Mouse (Mus musculus) liver, embryonic 15.5 days (tissue): ENCODE measurements around the gene Gm6588. TPM values are rescaled to one million over a fixed set of nuclear protein-coding genes. Genes with fewer than 3 reads are reported as not detected.
"Not testable (repeated sequence)": the region's sequence is repeated elsewhere in the genome, so short reads cannot be mapped to it uniquely, and the experiment has no call there.

ENCODE experiments used
- ATAC-seq: fragments of 200-750 bp; cut with Nextera tagmentation; 2 replicates; pipeline ENCODE4 v1.8.0; 2017; ENCODE audit warnings: moderate number of reproducible peaks, mild to moderate bottlenecking, moderate library complexity; ENCODE audit not compliant: insufficient read depth
- H3K27ac ChIP-seq: fragments of 300-500 bp; sonication (generic); replicated peaks from 2 replicates; pipeline ENCODE4 v1.5.1; 2015; ENCODE audit warnings: mild to moderate bottlenecking, inconsistent platforms
- H3K27me3 ChIP-seq: fragments of 300-500 bp; sonication (generic); 2 replicates; pipeline ENCODE4 v1.6.1; 2015; ENCODE audit warnings: mild to moderate bottlenecking, inconsistent platforms
- H3K36me3 ChIP-seq: fragments of 300-500 bp; sonication (generic); replicated peaks from 2 replicates; pipeline ENCODE4 v1.6.1; 2015; ENCODE audit warnings: moderate library complexity, mild to moderate bottlenecking, inconsistent platforms
- H3K4me1 ChIP-seq: fragments of 300-500 bp; sonication (generic); replicated peaks from 2 replicates; pipeline ENCODE4 v1.6.1; 2015; ENCODE audit warnings: inconsistent platforms
- H3K4me2 ChIP-seq: fragments of 300-500 bp; sonication (generic); 2 replicates; pipeline ENCODE4 v1.6.1; 2015; ENCODE audit warnings: moderate library complexity, mild to moderate bottlenecking, inconsistent platforms
- H3K4me3 ChIP-seq: fragments of 300-500 bp; sonication (generic); replicated peaks from 2 replicates; pipeline ENCODE4 v1.5.1; 2015; ENCODE audit warnings: mild to moderate bottlenecking, inconsistent platforms
- H3K9ac ChIP-seq: fragments of 300-500 bp; sonication (generic); 2 replicates; pipeline ENCODE4 v1.6.1; 2015; ENCODE audit warnings: moderate library complexity, mild to moderate bottlenecking, inconsistent platforms
- H3K9me3 ChIP-seq: fragments of 300-500 bp; sonication (generic); replicated peaks from 2 replicates; pipeline ENCODE4 v1.6.1; 2016; ENCODE audit warnings: inconsistent platforms
- WGBS: fragments of 180-500 bp; shearing (Covaris S2); methylation state at CpG from one replicate; pipeline ENCODE4 v1.1.7; 2015; ENCODE audit warnings: mixed read lengths; ENCODE audit not compliant: insufficient replicate concordance; 5-methylcytosine and 5-hydroxymethylcytosine counted together
- polyA plus RNA-seq: library from polyadenylated mRNA; unstranded; fragments of >200 nt; fragmentation: Nextera tagmentation; extraction: Ambion mirVana; gene quantifications from 2 replicates; pipeline ENCODE4 v1.2.1, GENCODE M21; 2015

The Gm6588 gene
- polyA plus RNA-seq: not detected in 2 replicates

- WGBS: 52% methylated on average over 18 of the region's 18 CpGs
- Histone ChIP-seq H3K27ac (no peak within 1 kb of the TSS), H3K4me2 (no peak within 1 kb of the TSS), H3K9me3 (no peaks in the 10 kb centered on the region), H3K27me3 (peaks cover 10% of the 10 kb centered on the region; the same call in 1 of the 2 replicates), H3K9ac (no peak within 1 kb of the TSS), H3K4me1 (no peaks in the 10 kb centered on the region), H3K4me3 (no peak within 1 kb of the TSS), H3K36me3 (no peaks in the 10 kb centered on the region)
- no peak for ATAC-seq
Measured at GRCm38 (mm10) chr5:112448747-112449440, at the start of gene Gm6588. Gene Gm6588, plus strand, starts transcription at chr5:112449426.

GRCm38 (mm10) chr5:112402437-112402836 lies 46.8 kb upstream of the Gm6588 start:
- ATAC-seq: no peak
- Histone ChIP-seq H3K4me2 (no peak overlapping the region), H3K9me3 (no peaks in the 10 kb centered on the region), H3K9ac (no peak overlapping the region), H3K27ac (no peak overlapping the region), H3K27me3 (peaks cover 8% of the 10 kb centered on the region; the same call in 1 of the 2 replicates), H3K4me1 (no peaks in the 10 kb centered on the region), H3K36me3 (no peaks in the 10 kb centered on the region), H3K4me3 (no peak overlapping the region)
- 44% methylated on average over 3 of the region's 3 CpGs for WGBS

GRCm38 (mm10) chr5:112406017-112406416 lies 43.2 kb upstream of the Gm6588 start:
- Histone ChIP-seq H3K36me3 (no peaks in the 10 kb centered on the region), H3K4me1 (no peaks in the 10 kb centered on the region), H3K9me3 (no peaks in the 10 kb centered on the region), H3K4me2 (no peak overlapping the region), H3K27ac (no peak overlapping the region), H3K27me3 (peaks cover 9% of the 10 kb centered on the region), H3K4me3 (no peak overlapping the region), H3K9ac (no peak overlapping the region)
- WGBS: 19% methylated on average over 3 of the region's 3 CpGs
- ATAC-seq: no peak

- Histone ChIP-seq H3K9ac (no peak overlapping the region), H3K36me3 (no peaks in the 10 kb centered on the region), H3K4me2 (no peak overlapping the region), H3K27ac (no peak overlapping the region), H3K27me3 (peaks cover 31% of the 10 kb centered on the region), H3K4me1 (no peaks in the 10 kb centered on the region), H3K9me3 (no peaks in the 10 kb centered on the region), H3K4me3 (no peak overlapping the region)
- no peak for ATAC-seq
- WGBS: 44% methylated on average over 5 of the region's 5 CpGs
Measured at GRCm38 (mm10) chr5:112409274-112409673, 40.0 kb upstream of the Gm6588 start.

GRCm38 (mm10) chr5:112411072-112411471 lies 38.2 kb upstream of the Gm6588 start:
- Histone ChIP-seq H3K4me3 (no peak overlapping the region), H3K4me2 (no peak overlapping the region), H3K9ac (no peak overlapping the region), H3K36me3 (no peaks in the 10 kb centered on the region), H3K4me1 (no peaks in the 10 kb centered on the region), H3K9me3 (no peaks in the 10 kb centered on the region), H3K27me3 (peaks cover 31% of the 10 kb centered on the region), H3K27ac (no peak overlapping the region)
- 43% methylated on average over 11 of the region's 11 CpGs for WGBS
- no peak for ATAC-seq

- no peak overlapping the region for H3K27ac ChIP-seq
- no peak overlapping the region for H3K9ac ChIP-seq
- H3K27me3 ChIP-seq: peaks cover 31% of the 10 kb centered on the region
- no peaks in the 10 kb centered on the region for H3K9me3 ChIP-seq
- no peak overlapping the region for H3K4me3 ChIP-seq
- H3K4me2 ChIP-seq: no peak overlapping the region
- WGBS: 19% methylated on average over 19 of the region's 19 CpGs
- no peak for ATAC-seq
- H3K36me3 ChIP-seq: no peaks in the 10 kb centered on the region
- no peaks in the 10 kb centered on the region for H3K4me1 ChIP-seq
Measured at GRCm38 (mm10) chr5:112411514-112412335, 37.5 kb upstream of the Gm6588 start.

GRCm38 (mm10) chr5:112412781-112413180 lies 36.4 kb upstream of the Gm6588 start:
- not testable (repeated sequence) for H3K4me3 ChIP-seq, H3K4me2 ChIP-seq, H3K9me3 ChIP-seq, H3K27ac ChIP-seq, ATAC-seq, H3K36me3 ChIP-seq, H3K9ac ChIP-seq, H3K4me1 ChIP-seq
- peaks cover 31% of the 10 kb centered on the region for H3K27me3 ChIP-seq
- WGBS: 60% methylated on average over 4 of the region's 4 CpGs

GRCm38 (mm10) chr5:112416673-112417072 lies 32.6 kb upstream of the Gm6588 start:
- Histone ChIP-seq H3K9me3 (no peaks in the 10 kb centered on the region), H3K4me1 (no peaks in the 10 kb centered on the region), H3K9ac (no peak overlapping the region), H3K4me3 (no peak overlapping the region), H3K4me2 (no peak overlapping the region), H3K27ac (no peak overlapping the region), H3K36me3 (no peaks in the 10 kb centered on the region), H3K27me3 (peaks cover 22% of the 10 kb centered on the region)
- no peak for ATAC-seq
- 60% methylated on average over 5 of the region's 5 CpGs for WGBS

GRCm38 (mm10) chr5:112418023-112418422 lies 31.2 kb upstream of the Gm6588 start:
- no peak for ATAC-seq
- H3K9ac ChIP-seq: no peak overlapping the region
- H3K27ac ChIP-seq: no peak overlapping the region
- H3K27me3 ChIP-seq: peaks cover 8% of the 10 kb centered on the region; the same call in 1 of the 2 replicates
- WGBS: 34% methylated on average over 4 of the region's 4 CpGs
- no peak overlapping the region for H3K4me2 ChIP-seq
- H3K4me1 ChIP-seq: no peaks in the 10 kb centered on the region
- no peaks in the 10 kb centered on the region for H3K9me3 ChIP-seq
- no peak overlapping the region for H3K4me3 ChIP-seq
- H3K36me3 ChIP-seq: no peaks in the 10 kb centered on the region

- Histone ChIP-seq H3K4me2 (no peak overlapping the region), H3K4me3 (no peak overlapping the region), H3K27ac (no peak overlapping the region), H3K9ac (no peak overlapping the region), H3K4me1 (no peaks in the 10 kb centered on the region), H3K9me3 (no peaks in the 10 kb centered on the region), H3K27me3 (peaks cover 14% of the 10 kb centered on the region; the same call in 1 of the 2 replicates), H3K36me3 (no peaks in the 10 kb centered on the region)
- WGBS: 35% methylated on average over 12 of the region's 12 CpGs
- ATAC-seq: no peak
Measured at GRCm38 (mm10) chr5:112419535-112419934, 29.7 kb upstream of the Gm6588 start.

GRCm38 (mm10) chr5:112426635-112427034 lies 22.6 kb upstream of the Gm6588 start:
- Histone ChIP-seq H3K4me1 (no peaks in the 10 kb centered on the region), H3K4me2 (no peak overlapping the region), H3K9me3 (no peaks in the 10 kb centered on the region), H3K27ac (no peak overlapping the region), H3K4me3 (no peak overlapping the region), H3K36me3 (no peaks in the 10 kb centered on the region), H3K27me3 (peaks cover 58% of the 10 kb centered on the region), H3K9ac (no peak overlapping the region)
- ATAC-seq: no peak
- WGBS: 33% methylated on average over 7 of the region's 7 CpGs
